In genomic region chr8:117178676-117179075, GRCm38 (mm10) we compare ENCODE assay signal across 23 mouse cellular contexts. TPM values are rescaled to one million over a fixed set of nuclear protein-coding genes. Genes with fewer than 3 reads are reported as not detected.
DNase-seq lines count a peak whose midpoint lies in the region; ATAC-seq and TF ChIP-seq lines count a peak whose summit lies in the region.
"Had no signal": no experiment of that assay in that cellular context is flagged by ENCODE, and none has a peak within 500 bp of the region (broad histone marks: within the 10 kb centered on the region; RNA-seq: fewer than 3 reads in every experiment).

No protein-coding gene starts in this region.

- TF ChIP-seq CTCF in lung, adult 2 months (IDR thresholded peaks at IDR 0.05; ENCODE audit: insufficient read depth, low read length), result no peak

- peak; percentile 49 for ATAC-seq in frontal cortex, adult (ENCODE audit: low TSS enrichment)
- ATAC-seq: activated CD4-positive, CD25-positive, alpha-beta regulatory T cell, adult 4 months; CD4-positive, CD25-positive, alpha-beta regulatory T cell, adult 4 months; forebrain, embryonic 13.5 days; forebrain, postnatal 0 days; intestine, embryonic 15.5 days had no signal

- H3K4me1 ChIP-seq in lung, adult 2 months (ENCODE audit: control insufficient read depth, insufficient read depth, low read length), result peaks cover 25% of the 10 kb centered on the region
- H3K4me1 ChIP-seq: embryonic facial prominence, embryonic 13.5 days; forebrain, embryonic 13.5 days; hindbrain, embryonic 10.5 days; intestine, embryonic 15.5 days had no signal

- no peak for DNase-seq in frontal cortex, postnatal 25 days (ENCODE audit: low spot score in 2 of 2)
- DNase-seq in NIH3T3 (ENCODE audit: low read depth), result peak; percentile 78
- peak; percentile 29 for DNase-seq in adipocyte (ENCODE audit: low spot score)
- DNase-seq in brain, adult 2 months (ENCODE audit: low read depth, low spot score), result peak; percentile 59
- no peak for DNase-seq in heart, postnatal 25 days (ENCODE audit: low spot score)
- no peak for DNase-seq in heart, postnatal 10 days
- DNase-seq in lung, adult 2 months, result no peak
- DNase-seq: cerebellum, adult 11 months; cerebellum, adult 9-10 months; cerebellum, postnatal 36 days; forebrain, postnatal 0 days; gastrocnemius, postnatal 10 days; heart, adult 18-20 months; heart, postnatal 14 days; kidney, adult 2 months had no signal

- no peak for TF ChIP-seq POLR2A in lung, adult 2 months (IDR thresholded peaks at IDR 0.05; ENCODE audit: borderline replicate concordance, extremely low read depth, low read depth, low read length)

- intact Hi-C loops in heart, postnatal 25 days (cut with DNase I), result no loop called here
- intact Hi-C loops in heart, postnatal 10 days (cut with DNase I), result no loop called here

- WGBS in lung, adult 2 months, result 67% methylated on average over 6 of the region's 6 CpGs

- no peak overlapping the region for H3K4me3 ChIP-seq in lung, adult 2 months (replicated peaks; ENCODE audit: extremely low read depth, low read depth, low read length)
- H3K4me3 ChIP-seq: embryonic facial prominence, embryonic 13.5 days; forebrain, embryonic 13.5 days; heart, embryonic 10.5 days; hindbrain, embryonic 10.5 days; intestine, embryonic 15.5 days had no signal

RNA-seq across cellular contexts. Expression of gene Gan, which starts 20.7 kb away (rescaled TPM):
- 1 to 10 TPM; 4.2 to 5.3 TPM for total RNA-seq in heart, postnatal 25 days (2021)
- 1 to 10 TPM; 6.4 to 7.3 TPM for total RNA-seq in heart, postnatal 10 days (2021)
- 5.6 and 8.6 TPM in 2 replicates for polyA plus RNA-seq in lung, adult 2 months (2012; rRNA removed)

Comparison
In these comparisons a context has a peak if more than half of its experiments do, and no peak if none do; other contexts are left out.
1. DNase-seq: peak in NIH3T3 (single experiment), adipocyte (single experiment) and brain, adult 2 months (single experiment); none in frontal cortex, postnatal 25 days (0 of 2), heart, postnatal 25 days (single experiment), heart, postnatal 10 days (0 of 2) and lung, adult 2 months (single experiment).